Mouse (Mus musculus): ENCODE data around the gene Mllt1. TPM values are rescaled to one million over a fixed set of nuclear protein-coding genes. Genes with fewer than 3 reads are reported as not detected.

The Mllt1 gene
- polyA plus RNA-seq, 1 experiment from 2014 or later, result 44.7 TPM

GRCm38 (mm10) chr17:56876981-56877380, 58.2 kb downstream of the Mllt1 start:
- no peak overlapping the region for H3K4me2 ChIP-seq (ENCODE audit: low read depth, low read length)
- no peak overlapping the region for H3K27ac ChIP-seq (ENCODE audit: low read depth, low read length)
- H3K4me3 ChIP-seq (ENCODE audit: low read depth, low read length), result no peak overlapping the region
- no peaks in the 10 kb centered on the region for H3K36me3 ChIP-seq (ENCODE audit: control insufficient read depth, insufficient read depth, low read length)
- H3K4me1 ChIP-seq (ENCODE audit: control insufficient read depth, insufficient read depth, low read length), result no peaks in the 10 kb centered on the region
- no peak for ATAC-seq (ENCODE audit: low read depth)
- WGBS, result 73% methylated on average over 8 of the region's 8 CpGs
- H3K9me3 ChIP-seq (ENCODE audit: control insufficient read depth, low read length), result no peaks in the 10 kb centered on the region
- H3K27me3 ChIP-seq (ENCODE audit: control insufficient read depth, insufficient read depth, low read length), result no peaks in the 10 kb centered on the region
- H3K9ac ChIP-seq (replicated peaks; ENCODE audit: low read depth, low read length), result no peak overlapping the region

GRCm38 (mm10) chr17:56876465-56876864, 58.8 kb downstream of the Mllt1 start:
- no peak overlapping the region for H3K4me3 ChIP-seq (ENCODE audit: low read depth, low read length)
- ATAC-seq (ENCODE audit: low read depth), result no peak
- no peak overlapping the region for H3K9ac ChIP-seq (replicated peaks; ENCODE audit: low read depth, low read length)
- WGBS, result 94% methylated on average over 3 of the region's 3 CpGs
- no peak overlapping the region for H3K4me2 ChIP-seq (ENCODE audit: low read depth, low read length)
- H3K9me3 ChIP-seq (ENCODE audit: control insufficient read depth, low read length), result no peaks in the 10 kb centered on the region
- H3K27ac ChIP-seq (ENCODE audit: low read depth, low read length), result no peak overlapping the region
- H3K27me3 ChIP-seq (ENCODE audit: control insufficient read depth, insufficient read depth, low read length), result no peaks in the 10 kb centered on the region
- H3K4me1 ChIP-seq (ENCODE audit: control insufficient read depth, insufficient read depth, low read length), result no peaks in the 10 kb centered on the region
- no peaks in the 10 kb centered on the region for H3K36me3 ChIP-seq (ENCODE audit: control insufficient read depth, insufficient read depth, low read length)

GRCm38 (mm10) chr17:56874936-56875651, 60.1 kb downstream of the Mllt1 start, which contains the start of gene 1700061G19Rik:
Gene 1700061G19Rik (plus strand): TSS chr17:56875477.
- Histone ChIP-seq H3K9ac (replicated peaks; ENCODE audit: low read depth, low read length) (no peak within 1 kb of the TSS), H3K27me3 (ENCODE audit: control insufficient read depth, insufficient read depth, low read length) (no peaks in the 10 kb centered on the region), H3K27ac (ENCODE audit: low read depth, low read length) (no peak within 1 kb of the TSS), H3K4me2 (ENCODE audit: low read depth, low read length) (no peak within 1 kb of the TSS), H3K36me3 (ENCODE audit: control insufficient read depth, insufficient read depth, low read length) (no peaks in the 10 kb centered on the region), H3K4me1 (ENCODE audit: control insufficient read depth, insufficient read depth, low read length) (no peaks in the 10 kb centered on the region), H3K9me3 (ENCODE audit: control insufficient read depth, low read length) (no peaks in the 10 kb centered on the region), H3K4me3 (ENCODE audit: low read depth, low read length) (no peak within 1 kb of the TSS)
- WGBS, result 89% methylated on average over 12 of the region's 12 CpGs
- no peak for ATAC-seq (ENCODE audit: low read depth)

- H3K27ac ChIP-seq (ENCODE audit: low read depth, low read length), result no peak within 1 kb of the TSS
- H3K27me3 ChIP-seq (ENCODE audit: control insufficient read depth, insufficient read depth, low read length), result no peaks in the 10 kb centered on the region
- H3K4me3 ChIP-seq (ENCODE audit: low read depth, low read length), result no peak within 1 kb of the TSS
- no peak within 1 kb of the TSS for H3K9ac ChIP-seq (replicated peaks; ENCODE audit: low read depth, low read length)
- WGBS, result 92% methylated on average over 2 of the region's 2 CpGs
- H3K9me3 ChIP-seq (ENCODE audit: control insufficient read depth, low read length), result no peaks in the 10 kb centered on the region
- ATAC-seq (ENCODE audit: low read depth), result no peak
- H3K4me1 ChIP-seq (ENCODE audit: control insufficient read depth, insufficient read depth, low read length), result no peaks in the 10 kb centered on the region
- no peaks in the 10 kb centered on the region for H3K36me3 ChIP-seq (ENCODE audit: control insufficient read depth, insufficient read depth, low read length)
- no peak within 1 kb of the TSS for H3K4me2 ChIP-seq (ENCODE audit: low read depth, low read length)
Observed at GRCm38 (mm10) chr17:56874237-56874636, 61.0 kb downstream of the Mllt1 start, which contains the start of gene Acsbg2. Gene Acsbg2 (minus strand): TSS chr17:56874447.

DNA sequence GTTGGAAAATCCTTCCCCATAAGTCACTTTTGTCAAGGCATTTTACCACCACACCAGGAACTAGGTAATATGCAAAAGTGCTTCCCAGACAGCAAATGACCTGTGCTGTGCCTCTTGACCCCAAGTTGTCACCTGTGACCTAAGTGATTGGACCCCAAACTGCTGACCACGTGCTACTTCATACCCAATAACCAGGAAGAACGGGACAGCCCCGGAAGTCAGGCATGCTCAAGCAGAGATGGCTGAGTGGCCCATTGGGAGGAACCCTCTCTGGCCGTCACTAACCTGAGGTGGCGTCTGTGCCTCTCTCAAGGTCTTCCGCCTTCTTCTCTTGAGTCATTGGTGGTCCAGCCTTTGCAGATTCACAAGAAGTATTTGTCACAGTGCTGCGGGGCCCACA, 62.7 kb downstream of the Mllt1 start:
- 79% methylated on average over 7 of the region's 7 CpGs for WGBS
- H3K9ac ChIP-seq (replicated peaks; ENCODE audit: low read depth, low read length), result no peak overlapping the region
- no peak for ATAC-seq (ENCODE audit: low read depth)

DNA sequence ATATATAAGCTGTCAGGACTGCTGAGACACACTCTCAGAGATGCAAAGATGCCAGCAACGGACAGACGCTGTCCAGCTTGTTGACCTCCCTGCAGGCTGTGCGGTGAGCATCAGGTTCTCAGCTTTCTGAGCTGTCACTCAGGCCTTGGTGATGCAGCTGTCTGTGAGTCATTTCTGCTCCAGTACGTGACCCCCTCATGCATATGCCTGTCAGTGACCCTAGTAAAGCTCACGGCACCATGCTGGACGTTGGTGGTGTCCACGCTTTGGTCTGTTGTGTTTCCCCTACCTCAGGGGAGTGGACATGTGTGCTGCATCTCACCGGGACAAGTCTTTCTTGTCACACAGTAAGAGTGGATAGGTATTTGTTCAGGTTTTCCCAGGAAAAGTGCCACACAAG, 63.4 kb downstream of the Mllt1 start:
- Histone ChIP-seq H3K4me2 (ENCODE audit: low read depth, low read length) (no peak overlapping the region), H3K36me3 (ENCODE audit: control insufficient read depth, insufficient read depth, low read length) (no peaks in the 10 kb centered on the region), H3K9ac (replicated peaks; ENCODE audit: low read depth, low read length) (no peak overlapping the region), H3K27ac (ENCODE audit: low read depth, low read length) (no peak overlapping the region), H3K27me3 (ENCODE audit: control insufficient read depth, insufficient read depth, low read length) (no peaks in the 10 kb centered on the region), H3K9me3 (ENCODE audit: control insufficient read depth, low read length) (no peaks in the 10 kb centered on the region), H3K4me1 (ENCODE audit: control insufficient read depth, insufficient read depth, low read length) (no peaks in the 10 kb centered on the region), H3K4me3 (ENCODE audit: low read depth, low read length) (no peak overlapping the region)
- 86% methylated on average over 8 of the region's 8 CpGs for WGBS
- no peak for ATAC-seq (ENCODE audit: low read depth)

More for the DNA sequence above, 62.7 kb downstream of the Mllt1 start:
- no peak overlapping the region for H3K4me3 ChIP-seq (ENCODE audit: low read depth, low read length)
- no peaks in the 10 kb centered on the region for H3K27me3 ChIP-seq (ENCODE audit: control insufficient read depth, insufficient read depth, low read length)
- no peak overlapping the region for H3K4me2 ChIP-seq (ENCODE audit: low read depth, low read length)
- no peak overlapping the region for H3K27ac ChIP-seq (ENCODE audit: low read depth, low read length)
- no peaks in the 10 kb centered on the region for H3K36me3 ChIP-seq (ENCODE audit: control insufficient read depth, insufficient read depth, low read length)
- no peaks in the 10 kb centered on the region for H3K4me1 ChIP-seq (ENCODE audit: control insufficient read depth, insufficient read depth, low read length)
- H3K9me3 ChIP-seq (ENCODE audit: control insufficient read depth, low read length), result no peaks in the 10 kb centered on the region

- no peak for ATAC-seq (ENCODE audit: low read depth)
- 73% methylated on average over 15 of the region's 15 CpGs for WGBS
- no peak overlapping the region for H3K27ac ChIP-seq (ENCODE audit: low read depth, low read length)
- no peak overlapping the region for H3K4me2 ChIP-seq (ENCODE audit: low read depth, low read length)
- no peak overlapping the region for H3K4me3 ChIP-seq (ENCODE audit: low read depth, low read length)
- no peaks in the 10 kb centered on the region for H3K27me3 ChIP-seq (ENCODE audit: control insufficient read depth, insufficient read depth, low read length)
- H3K9ac ChIP-seq (replicated peaks; ENCODE audit: low read depth, low read length), result no peak overlapping the region
- H3K36me3 ChIP-seq (ENCODE audit: control insufficient read depth, insufficient read depth, low read length), result no peaks in the 10 kb centered on the region
- no peaks in the 10 kb centered on the region for H3K9me3 ChIP-seq (ENCODE audit: control insufficient read depth, low read length)
- no peaks in the 10 kb centered on the region for H3K4me1 ChIP-seq (ENCODE audit: control insufficient read depth, insufficient read depth, low read length)
Observed at GRCm38 (mm10) chr17:56870287-56870953, 64.8 kb downstream of the Mllt1 start.

GRCm38 (mm10) chr17:56869481-56869977, 65.7 kb downstream of the Mllt1 start:
- WGBS, result 62% methylated on average over 9 of the region's 9 CpGs
- Histone ChIP-seq H3K27ac (ENCODE audit: low read depth, low read length) (no peak overlapping the region), H3K4me3 (ENCODE audit: low read depth, low read length) (no peak overlapping the region), H3K4me2 (ENCODE audit: low read depth, low read length) (no peak overlapping the region), H3K9me3 (ENCODE audit: control insufficient read depth, low read length) (no peaks in the 10 kb centered on the region), H3K9ac (replicated peaks; ENCODE audit: low read depth, low read length) (no peak overlapping the region), H3K27me3 (ENCODE audit: control insufficient read depth, insufficient read depth, low read length) (no peaks in the 10 kb centered on the region), H3K36me3 (ENCODE audit: control insufficient read depth, insufficient read depth, low read length) (no peaks in the 10 kb centered on the region), H3K4me1 (ENCODE audit: control insufficient read depth, insufficient read depth, low read length) (no peaks in the 10 kb centered on the region)
- no peak for ATAC-seq (ENCODE audit: low read depth)

DNA sequence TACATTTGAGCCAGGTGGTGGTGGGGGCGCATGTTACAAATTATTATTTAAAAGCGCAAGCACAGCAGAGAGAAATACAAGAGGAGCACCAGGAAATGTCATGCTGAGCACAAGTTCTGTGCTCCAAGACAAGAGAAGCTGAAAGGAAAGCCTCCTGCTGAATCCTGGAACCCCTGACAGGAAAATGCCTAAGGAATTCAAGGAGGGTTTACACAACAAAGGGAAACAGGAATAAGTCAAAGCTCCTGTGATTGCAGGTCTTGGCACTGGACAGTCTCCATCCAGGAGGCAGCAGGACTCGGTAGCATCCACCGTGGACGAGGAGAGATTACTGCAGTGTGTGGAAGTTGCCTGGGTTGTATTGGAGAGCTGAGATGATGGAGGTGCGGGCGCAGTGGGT, 69.1 kb downstream of the Mllt1 start:
- ATAC-seq (ENCODE audit: low read depth), result no peak
- Histone ChIP-seq H3K4me3 (ENCODE audit: low read depth, low read length) (no peak overlapping the region), H3K27me3 (ENCODE audit: control insufficient read depth, insufficient read depth, low read length) (no peaks in the 10 kb centered on the region), H3K4me1 (ENCODE audit: control insufficient read depth, insufficient read depth, low read length) (no peaks in the 10 kb centered on the region), H3K9me3 (ENCODE audit: control insufficient read depth, low read length) (no peaks in the 10 kb centered on the region), H3K27ac (ENCODE audit: low read depth, low read length) (no peak overlapping the region), H3K36me3 (ENCODE audit: control insufficient read depth, insufficient read depth, low read length) (no peaks in the 10 kb centered on the region), H3K9ac (replicated peaks; ENCODE audit: low read depth, low read length) (no peak overlapping the region), H3K4me2 (ENCODE audit: low read depth, low read length) (no peak overlapping the region)
- WGBS, result 78% methylated on average over 7 of the region's 7 CpGs

All from neural tube, embryonic 14.5 days (tissue).